Mouse (Mus musculus) thymus, adult 2 months (tissue): ENCODE measurements around the gene Oas1g. TPM values are rescaled to one million over a fixed set of nuclear protein-coding genes. Genes with fewer than 3 reads are reported as not detected.
"Not testable (repeated sequence)": the region's sequence is repeated elsewhere in the genome, so short reads cannot be mapped to it uniquely, and the experiment has no call there.

ENCODE experiments used
- DNase-seq: peaks from one replicate; pipeline ENCODE4 v3.0.0; 2021
- H3K27ac ChIP-seq: fragments of 200-500 bp; 2 replicates; pipeline ENCODE4 v1.5.1; 2012; ENCODE audit warnings: low read length, control low read depth; ENCODE audit not compliant: control insufficient read depth, insufficient read depth
- H3K27me3 ChIP-seq: fragments of 200-500 bp; 2 replicates; pipeline ENCODE4 v1.6.1; 2012; ENCODE audit warnings: mild to moderate bottlenecking, low read length, moderate library complexity, mixed read lengths; ENCODE audit not compliant: control insufficient read depth, insufficient read depth
- H3K36me3 ChIP-seq: fragments of 200-500 bp; 2 replicates; pipeline ENCODE4 v1.6.1; 2012; ENCODE audit warnings: mild to moderate bottlenecking, low read length, moderate library complexity; ENCODE audit not compliant: control insufficient read depth, insufficient read depth
- H3K4me1 ChIP-seq: fragments of 200-500 bp; replicated peaks from 2 replicates; pipeline ENCODE4 v1.6.1; 2012; ENCODE audit warnings: low read length; ENCODE audit not compliant: control insufficient read depth, insufficient read depth
- H3K4me3 ChIP-seq: fragments of 200-500 bp; 2 replicates; pipeline ENCODE4 v1.5.1; 2012; ENCODE audit warnings: mild to moderate bottlenecking, low read length, control low read depth, moderate library complexity; ENCODE audit not compliant: control insufficient read depth, insufficient read depth
- CTCF ChIP-seq: fragments of 200-500 bp; IDR thresholded peaks from 2 replicates; pipeline ENCODE4 v1.5.1; 2012; ENCODE audit warnings: mild to moderate bottlenecking, control low read depth, low read length, moderate library complexity, borderline replicate concordance; ENCODE audit not compliant: control insufficient read depth, poor library complexity, insufficient read depth; ENCODE audit errors: extremely low read depth
- POLR2A ChIP-seq: fragments of 200-500 bp; IDR thresholded peaks from 2 replicates; pipeline ENCODE4 v1.6.1; 2012; ENCODE audit warnings: mild to moderate bottlenecking, low read length, control low read depth, moderate library complexity; ENCODE audit not compliant: control insufficient read depth, poor library complexity, insufficient read depth; ENCODE audit errors: extremely low read depth
- WGBS: fragments of 180-500 bp; shearing (Covaris S2); methylation state at CpG from one replicate; pipeline ENCODE4 v1.1.7; 2018; 5-methylcytosine and 5-hydroxymethylcytosine counted together
- polyA plus RNA-seq: library from polyadenylated mRNA; depleted of rRNA; stranded (reverse); fragments of >200 nt; gene quantifications from 2 replicates; pipeline ENCODE4 v1.2.3, GENCODE M21; 2012; rRNA removed

The Oas1g gene
- polyA plus RNA-seq, result 9.0 and 10.2 TPM in 2 replicates

DNA sequence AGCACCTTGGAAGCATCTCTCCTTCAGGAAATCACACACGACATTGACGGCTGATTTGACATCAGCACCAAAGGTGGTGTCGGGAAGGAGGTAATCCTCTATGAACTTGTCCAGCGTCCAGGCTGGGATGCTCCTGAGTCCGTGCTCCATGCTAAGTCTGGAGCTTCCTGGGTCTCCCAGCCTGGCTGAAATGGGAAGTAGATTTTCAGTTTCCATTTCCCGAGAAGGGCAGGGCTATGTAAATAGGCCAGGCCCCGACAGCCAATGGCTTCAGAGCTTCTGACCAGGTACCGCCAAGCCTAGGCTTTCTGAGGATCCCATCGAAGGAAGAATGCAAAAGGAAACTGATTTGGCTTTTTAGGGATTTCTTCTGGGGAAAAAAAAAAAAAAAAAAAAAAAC, at the start of gene Oas1g:
TSS of gene Oas1g (minus strand) at position 201 of the 400 bp plus-strand sequence.
- WGBS, result 36% methylated on average over 4 of the region's 9 CpGs
- not testable (repeated sequence) for H3K27me3 ChIP-seq, H3K4me1 ChIP-seq, H3K27ac ChIP-seq, H3K36me3 ChIP-seq, DNase-seq, H3K4me3 ChIP-seq

DNA sequence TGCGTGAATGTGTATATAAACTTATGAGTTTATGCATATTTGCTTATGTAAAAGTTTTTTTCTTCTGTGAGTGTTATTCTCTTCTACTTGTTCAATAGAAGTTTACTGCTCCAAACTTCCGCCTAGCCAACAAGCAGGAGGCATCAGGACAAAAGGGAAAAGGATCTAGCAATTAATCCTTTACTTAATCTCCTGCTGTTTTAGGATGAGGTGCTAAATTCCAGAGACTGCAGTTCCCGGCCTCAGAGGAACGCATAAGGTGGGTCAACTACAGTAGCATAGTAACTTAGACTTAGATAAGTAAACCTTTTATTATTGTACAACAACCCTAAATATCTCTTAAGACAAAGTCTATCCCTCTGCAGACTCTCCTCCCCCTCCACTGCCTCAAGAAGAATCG, 46.6 kb upstream of the Oas1g start:
- H3K4me3 ChIP-seq, result no peak overlapping the region
- no peaks in the 10 kb centered on the region for H3K4me1 ChIP-seq
- H3K27me3 ChIP-seq, result no peaks in the 10 kb centered on the region
- no peak overlapping the region for H3K27ac ChIP-seq
- H3K36me3 ChIP-seq, result no peaks in the 10 kb centered on the region
- TF ChIP-seq POLR2A (no peak), CTCF (no peak)
- WGBS, result 40% methylated on average over 5 of the region's 5 CpGs
- DNase-seq, result no peak

DNA sequence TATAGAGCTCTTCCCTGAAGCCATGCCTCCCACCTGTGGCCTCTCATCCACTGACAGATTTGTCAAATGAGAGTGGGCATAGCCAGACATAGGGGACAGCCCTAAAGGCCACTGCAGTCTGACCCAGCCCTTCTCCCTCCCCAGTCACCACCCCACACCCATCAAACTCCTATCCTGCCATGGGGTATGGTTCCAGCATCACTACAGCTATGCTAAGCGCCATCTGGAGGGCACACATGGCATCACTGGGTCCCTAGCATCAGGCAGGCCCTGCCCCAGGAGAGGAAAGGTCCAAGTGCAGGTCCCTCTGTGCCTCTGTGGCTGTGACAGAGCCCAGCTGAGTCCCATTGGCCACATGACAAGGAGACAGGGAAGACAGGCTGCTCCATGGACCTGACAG, 39.6 kb upstream of the Oas1g start:
- no peak for DNase-seq
- Histone ChIP-seq H3K4me1 (no peaks in the 10 kb centered on the region), H3K36me3 (no peaks in the 10 kb centered on the region), H3K27me3 (no peaks in the 10 kb centered on the region), H3K27ac (no peak overlapping the region), H3K4me3 (no peak overlapping the region)
- TF ChIP-seq POLR2A (no peak), CTCF (no peak)
- 4% methylated on average over 1 of the region's 1 CpGs for WGBS

DNA sequence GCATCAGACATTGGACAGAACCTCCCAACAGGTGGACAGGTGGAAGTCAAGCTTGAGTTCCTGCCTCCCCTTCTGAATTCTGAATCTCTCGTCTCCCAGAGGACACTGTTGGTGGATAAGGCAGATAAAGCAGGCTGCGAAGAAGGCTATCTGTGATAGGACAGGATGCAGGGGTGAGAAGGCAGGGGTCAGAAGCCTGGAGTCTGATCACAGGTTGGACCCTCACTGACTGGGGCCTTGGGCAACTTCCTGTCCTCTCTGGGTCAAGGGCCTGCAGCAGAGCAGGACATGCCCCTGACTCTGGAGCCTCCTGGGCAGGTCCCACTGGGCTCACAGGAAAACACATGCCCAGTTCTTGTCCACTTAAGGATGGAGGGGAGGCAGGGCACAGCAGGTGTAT, 38.9 kb upstream of the Oas1g start:
- not testable (repeated sequence) for H3K4me3 ChIP-seq, H3K4me1 ChIP-seq, H3K27ac ChIP-seq, DNase-seq, H3K36me3 ChIP-seq, H3K27me3 ChIP-seq
- WGBS, result 76% methylated on average over 2 of the region's 2 CpGs

DNA sequence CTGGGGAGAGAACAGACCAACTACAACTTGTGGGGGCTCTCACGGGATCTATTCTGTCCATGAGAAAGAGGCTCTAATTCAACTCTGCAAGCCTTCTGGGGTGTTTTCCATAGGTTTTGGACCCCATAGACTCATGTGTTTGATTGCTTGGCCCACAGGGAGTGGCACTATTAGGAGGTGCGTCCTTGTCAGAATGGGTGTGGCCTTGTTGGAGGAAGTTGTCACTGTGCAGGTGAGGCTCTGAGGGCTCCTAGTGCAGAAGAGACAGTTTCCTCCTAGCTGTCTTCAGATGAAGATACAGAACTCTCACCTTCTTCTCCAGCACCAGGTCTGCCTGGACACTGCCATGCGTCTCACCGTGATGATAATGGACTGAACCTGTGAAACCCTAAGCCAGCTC, 37.1 kb upstream of the Oas1g start:
- not testable (repeated sequence) for H3K27ac ChIP-seq, H3K36me3 ChIP-seq, H3K27me3 ChIP-seq, H3K4me1 ChIP-seq, DNase-seq, H3K4me3 ChIP-seq
- WGBS, result 76% methylated on average over 4 of the region's 4 CpGs

DNA sequence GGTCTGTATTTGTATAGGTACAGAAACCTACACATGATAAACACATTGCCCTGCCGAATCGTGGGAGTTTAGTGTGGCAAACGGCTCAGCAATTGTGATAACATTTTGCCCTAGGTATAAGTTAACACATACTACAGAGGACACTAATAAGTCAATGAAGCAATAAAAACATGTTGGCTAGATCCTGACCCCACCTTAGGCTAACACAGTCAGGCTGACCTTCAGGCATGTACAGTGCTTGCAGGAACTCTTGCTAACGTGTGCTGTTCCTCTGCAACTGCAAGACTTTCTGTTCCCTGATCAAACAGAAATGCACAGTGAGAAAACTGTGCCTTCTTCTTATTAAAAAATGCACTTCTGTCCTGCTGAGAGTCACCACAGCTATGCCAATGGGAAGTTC, 36.6 kb upstream of the Oas1g start:
- no peaks in the 10 kb centered on the region for H3K27me3 ChIP-seq
- no peak for DNase-seq
- no peak for TF ChIP-seq POLR2A
- TF ChIP-seq CTCF, result no peak
- H3K4me1 ChIP-seq, result no peaks in the 10 kb centered on the region
- WGBS, result 78% methylated on average over 4 of the region's 4 CpGs
- no peak overlapping the region for H3K4me3 ChIP-seq
- no peak overlapping the region for H3K27ac ChIP-seq
- no peaks in the 10 kb centered on the region for H3K36me3 ChIP-seq

DNA sequence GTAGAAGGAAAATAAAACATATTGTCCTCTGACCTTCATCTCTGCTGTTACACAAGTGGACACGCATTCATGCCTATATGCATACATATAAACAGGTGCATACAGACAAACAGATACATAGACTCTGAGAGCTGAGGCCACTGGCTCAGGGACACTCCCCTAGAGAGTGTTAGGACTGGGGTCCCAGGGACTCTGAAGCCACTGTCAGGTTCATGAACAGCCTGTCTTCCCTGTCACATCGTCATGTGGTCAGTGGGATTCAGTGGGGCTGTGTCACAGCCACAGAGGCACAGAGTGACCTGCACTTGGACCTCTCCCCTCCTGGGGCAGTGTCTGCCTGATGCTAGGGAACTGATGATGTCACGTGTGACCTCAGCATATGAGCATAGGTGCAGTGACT, 32.9 kb upstream of the Oas1g start:
- no peak overlapping the region for H3K4me3 ChIP-seq
- H3K27ac ChIP-seq, result no peak overlapping the region
- H3K36me3 ChIP-seq, result no peaks in the 10 kb centered on the region
- no peak for DNase-seq
- no peaks in the 10 kb centered on the region for H3K27me3 ChIP-seq
- 74% methylated on average over 3 of the region's 3 CpGs for WGBS
- H3K4me1 ChIP-seq, result no peaks in the 10 kb centered on the region
- TF ChIP-seq POLR2A (no peak), CTCF (no peak)

DNA sequence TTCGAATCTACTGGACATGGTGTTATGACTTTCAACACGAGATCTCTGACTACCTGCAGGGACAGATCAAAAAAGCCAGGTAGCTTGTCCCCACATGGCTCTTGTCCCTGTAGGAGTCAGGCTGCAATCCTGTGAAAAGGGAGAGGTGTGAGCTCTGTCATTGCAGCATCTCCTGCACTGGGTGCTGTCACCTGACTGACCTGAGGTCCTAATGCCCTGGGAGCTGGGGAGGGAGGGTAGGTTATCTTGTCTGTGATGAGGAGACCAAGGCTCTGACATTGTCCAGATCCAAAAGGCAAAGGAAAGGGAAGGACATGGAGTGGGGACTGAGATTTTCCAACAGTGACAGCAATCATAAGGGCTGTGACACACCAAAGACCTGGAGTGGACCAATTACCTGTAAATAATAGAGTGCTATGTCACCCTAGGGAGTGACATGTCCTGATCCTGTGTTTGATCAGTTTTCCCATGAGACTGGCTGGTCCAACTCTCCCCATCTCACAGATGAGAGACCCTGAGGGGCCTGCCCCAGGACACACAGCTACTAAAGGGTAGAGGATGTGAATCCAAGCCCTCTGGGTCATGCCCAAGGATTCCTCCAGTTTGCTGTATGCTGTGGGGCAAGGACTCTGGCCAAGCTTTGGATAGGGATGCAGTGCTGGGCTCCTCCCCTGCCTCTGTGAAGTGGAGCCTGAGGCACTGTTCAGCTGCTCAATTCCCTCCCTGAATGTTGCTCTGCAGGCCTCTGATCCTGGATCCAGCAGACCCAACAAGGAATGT, 31.9 kb upstream of the Oas1g start:
- not testable (repeated sequence) for DNase-seq, H3K36me3 ChIP-seq, H3K27me3 ChIP-seq, H3K27ac ChIP-seq, H3K4me3 ChIP-seq, H3K4me1 ChIP-seq
- 73% methylated on average over 2 of the region's 2 CpGs for WGBS

DNA sequence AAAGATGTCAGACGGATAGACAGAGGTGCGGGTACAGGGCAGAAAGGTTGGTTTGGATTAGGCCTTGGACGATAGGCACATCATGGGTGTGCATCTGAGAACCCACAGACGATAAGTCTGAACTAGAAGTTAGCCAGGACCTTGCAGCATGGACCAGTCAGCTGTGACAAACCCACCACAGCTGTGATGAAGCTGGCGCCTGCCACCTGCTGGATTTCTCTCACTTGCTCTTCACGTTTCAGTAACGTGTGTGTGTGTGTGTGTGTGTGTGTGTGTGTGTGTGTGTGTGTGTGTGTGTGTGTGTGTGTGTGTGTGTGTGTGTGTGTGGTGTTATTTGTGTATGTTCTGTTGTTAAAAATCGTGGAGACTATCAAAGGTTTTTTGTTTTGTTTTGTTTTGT, 26.8 kb upstream of the Oas1g start, which contains the start of gene Oas1d:
TSS of gene Oas1d (plus strand) at position 333 of the 400 bp plus-strand sequence.
- H3K27me3 ChIP-seq, H3K36me3 ChIP-seq, H3K27ac ChIP-seq, H3K4me1 ChIP-seq, DNase-seq, H3K4me3 ChIP-seq: not testable (repeated sequence)
- 44% methylated on average over 8 of the region's 8 CpGs for WGBS
